Mouse (Mus musculus) liver, adult (tissue): Measurements from ENCODE around the gene Pck2.

Source experiments
- GATA4 ChIP-seq: IDR thresholded peaks from 2 replicates; pipeline ENCODE4 v1.6.1; 2014; ENCODE audit warnings: mild to moderate bottlenecking, low read length; ENCODE audit not compliant: insufficient replicate concordance

Gene Pck2

DNA sequence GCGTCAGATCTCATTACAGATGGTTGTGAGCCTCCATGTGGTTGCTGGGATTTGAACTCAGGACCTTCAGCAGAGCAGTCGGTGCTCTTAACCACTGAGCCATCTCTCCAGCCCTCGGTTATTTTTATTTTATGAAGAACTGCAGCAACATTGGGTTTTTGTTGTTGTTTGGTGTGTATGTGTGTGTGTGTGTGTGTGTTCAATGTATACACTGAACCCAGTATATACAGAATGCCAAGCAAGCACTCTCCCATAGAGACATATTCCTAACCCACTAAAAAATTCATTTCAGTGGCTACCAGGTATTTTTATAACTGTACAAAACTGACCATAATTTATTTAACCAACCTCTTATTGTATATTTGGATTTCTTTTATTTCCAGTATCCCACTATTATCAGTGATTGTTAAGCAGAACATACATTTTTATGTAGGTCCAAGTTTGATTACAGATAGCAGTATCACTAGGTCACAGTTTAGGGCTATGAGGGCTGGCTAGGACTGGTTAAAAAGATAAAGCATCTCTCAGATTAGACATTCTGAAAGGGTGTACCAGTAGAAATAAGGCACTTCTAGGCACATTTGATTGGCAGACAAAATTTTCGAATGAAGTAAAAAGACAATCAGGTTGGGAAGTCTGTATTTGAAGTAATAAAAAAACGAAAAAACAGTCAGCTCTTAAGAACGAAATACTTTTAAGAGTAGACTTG is 18.8 kb downstream of the Pck2 start:
- TF ChIP-seq GATA4 = no peak

DNA sequence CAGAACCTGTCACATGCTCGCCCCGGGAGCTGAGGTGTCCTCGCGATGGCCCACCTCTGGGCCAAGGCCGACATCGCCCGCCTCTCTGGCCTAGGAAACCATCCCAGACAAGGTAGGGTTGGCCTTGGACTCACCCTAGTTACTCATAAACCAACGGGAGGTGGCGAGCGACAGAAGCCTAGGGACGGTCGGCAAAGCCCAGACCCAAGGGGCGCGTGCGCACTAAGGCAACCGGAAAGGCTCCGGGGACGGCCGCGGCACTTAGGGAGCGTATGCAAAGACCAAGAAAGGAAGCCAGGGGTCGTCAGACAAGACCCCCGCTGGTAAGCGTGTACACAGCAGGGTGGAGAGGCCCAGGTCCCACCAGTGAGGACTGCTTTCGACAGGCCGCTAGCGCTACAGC is 19.7 kb downstream of the Pck2 start, which contains the start of gene Dcaf11:
TSS of gene Dcaf11 (plus strand) at position 208 of the 403 bp plus-strand sequence.
- no peak for TF ChIP-seq GATA4

- TF ChIP-seq GATA4 = peak; percentile 91
Measured at GRCm38 (mm10) chr14:55560202-55561073, 20.4 kb downstream of the Pck2 start, which contains the start of gene A730061H03Rik. Gene A730061H03Rik (minus strand): TSS chr14:55560406.

GRCm38 (mm10) chr14:55561860-55562259 is 21.8 kb downstream of the Pck2 start:
- no peak for TF ChIP-seq GATA4

- no peak for TF ChIP-seq GATA4
Measured at GRCm38 (mm10) chr14:55563249-55563648, 23.2 kb downstream of the Pck2 start.

- no peak for TF ChIP-seq GATA4
Measured at GRCm38 (mm10) chr14:55565748-55566147, 25.7 kb downstream of the Pck2 start.

- TF ChIP-seq GATA4 = no peak
Measured at GRCm38 (mm10) chr14:55567496-55567895, 27.4 kb downstream of the Pck2 start.

GRCm38 (mm10) chr14:55570588-55570987 is 30.5 kb downstream of the Pck2 start:
- TF ChIP-seq GATA4 = no peak

- no peak for TF ChIP-seq GATA4
Measured at GRCm38 (mm10) chr14:55571760-55572159, 31.7 kb downstream of the Pck2 start.

DNA sequence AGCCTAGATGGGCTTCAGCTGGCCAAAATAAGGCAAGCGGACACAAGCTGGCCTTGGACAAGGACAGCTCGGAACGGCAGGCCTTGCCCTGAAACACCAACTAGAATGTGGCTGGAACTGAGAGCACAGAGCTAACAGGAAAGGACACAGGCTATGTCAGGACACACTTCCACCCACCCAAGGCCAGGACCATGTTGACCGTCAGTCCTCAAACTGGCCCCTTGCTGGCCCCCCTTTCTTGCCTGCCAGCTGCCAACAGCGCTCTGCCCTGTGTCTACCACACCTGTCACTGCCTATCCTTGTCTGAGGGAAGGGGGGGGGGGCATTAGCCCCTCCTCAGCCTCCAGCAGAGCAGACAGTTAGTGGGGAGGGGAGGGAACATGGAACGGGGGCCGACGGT is 35.2 kb downstream of the Pck2 start, which contains the start of gene Fitm1:
TSS of gene Fitm1 (plus strand) at position 316 of the 400 bp plus-strand sequence.
- no peak for TF ChIP-seq GATA4

DNA sequence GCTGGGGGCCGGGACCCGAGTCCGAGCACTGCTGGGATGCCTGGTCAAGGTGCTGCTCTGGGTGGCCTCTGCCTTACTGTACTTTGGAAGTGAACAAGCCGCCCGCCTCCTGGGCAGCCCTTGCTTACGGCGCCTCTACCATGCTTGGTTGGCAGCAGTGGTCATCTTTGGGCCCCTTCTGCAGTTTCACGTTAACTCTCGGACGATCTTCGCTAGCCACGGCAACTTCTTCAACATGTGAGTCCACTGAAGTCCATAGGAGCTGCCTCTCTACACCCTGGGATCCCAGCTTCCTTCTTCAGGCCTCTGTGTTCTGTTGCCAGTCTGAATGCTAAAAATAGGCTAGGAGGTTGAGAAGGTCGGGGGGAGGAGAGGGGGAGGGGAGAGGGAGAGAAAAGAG is 35.6 kb downstream of the Pck2 start:
- no peak for TF ChIP-seq GATA4

- no peak for TF ChIP-seq GATA4
Measured at GRCm38 (mm10) chr14:55576376-55576775, 36.3 kb downstream of the Pck2 start.

GRCm38 (mm10) chr14:55577871-55578667 is 38.0 kb downstream of the Pck2 start, which contains the start of gene Psme1:
Gene Psme1 (plus strand): TSS chr14:55578123.
- no peak for TF ChIP-seq GATA4

- TF ChIP-seq GATA4 = no peak
Measured at GRCm38 (mm10) chr14:55578668-55579269, 38.7 kb downstream of the Pck2 start.
